Mouse (Mus musculus): Measurements from ENCODE around the gene Trf. TPM values are rescaled to one million over a fixed set of nuclear protein-coding genes. Genes with fewer than 3 reads are reported as not detected.
"Not testable (repeated sequence)": the region's sequence is repeated elsewhere in the genome, so short reads cannot be mapped to it uniquely, and the experiment has no call there.

Gene Trf
- polyA plus RNA-seq, 1 experiment from 2014 or later, result 88.4 TPM

GRCm38 (mm10) chr9:103163806-103164205 lies 66.4 kb downstream of the Trf start:
- H3K9me3 ChIP-seq (replicated peaks; ENCODE audit: control insufficient read depth, low read length), result no peaks in the 10 kb centered on the region
- no peak overlapping the region for H3K4me2 ChIP-seq
- ATAC-seq (replicated peaks; ENCODE audit: insufficient number of reproducible peaks, low FRiP score, low TSS enrichment), result no peak
- no peak overlapping the region for H3K9ac ChIP-seq (ENCODE audit: low read depth, low read length)
- no peaks in the 10 kb centered on the region for H3K27me3 ChIP-seq (ENCODE audit: control insufficient read depth, insufficient read depth, low read length)
- H3K36me3 ChIP-seq (ENCODE audit: control insufficient read depth, insufficient read depth, low read length), result no peaks in the 10 kb centered on the region
- no peak overlapping the region for H3K4me3 ChIP-seq (ENCODE audit: low read depth, low read length)
- H3K4me1 ChIP-seq (ENCODE audit: control insufficient read depth, insufficient read depth, low read length), result no peaks in the 10 kb centered on the region; the same call in 1 of the 2 replicates
- no peak overlapping the region for H3K27ac ChIP-seq (ENCODE audit: low read depth, low read length)
- 66% methylated on average over 15 of the region's 15 CpGs for WGBS (ENCODE audit: insufficient replicate concordance)

GRCm38 (mm10) chr9:103155158-103155557 lies 75.1 kb downstream of the Trf start:
- H3K9me3 ChIP-seq (replicated peaks; ENCODE audit: control insufficient read depth, low read length); H3K4me2 ChIP-seq; ATAC-seq (replicated peaks; ENCODE audit: insufficient number of reproducible peaks, low FRiP score, low TSS enrichment); H3K4me1 ChIP-seq (ENCODE audit: control insufficient read depth, insufficient read depth, low read length); H3K36me3 ChIP-seq (ENCODE audit: control insufficient read depth, insufficient read depth, low read length); H3K9ac ChIP-seq (ENCODE audit: low read depth, low read length); H3K27ac ChIP-seq (ENCODE audit: low read depth, low read length); H3K27me3 ChIP-seq (ENCODE audit: control insufficient read depth, insufficient read depth, low read length); H3K4me3 ChIP-seq (ENCODE audit: low read depth, low read length): not testable (repeated sequence)
- 85% methylated on average over 7 of the region's 7 CpGs for WGBS (ENCODE audit: insufficient replicate concordance)

- 79% methylated on average over 2 of the region's 2 CpGs for WGBS (ENCODE audit: insufficient replicate concordance)
- Histone ChIP-seq H3K36me3 (ENCODE audit: control insufficient read depth, insufficient read depth, low read length) (no peaks in the 10 kb centered on the region), H3K4me3 (ENCODE audit: low read depth, low read length) (no peak overlapping the region), H3K27me3 (ENCODE audit: control insufficient read depth, insufficient read depth, low read length) (no peaks in the 10 kb centered on the region), H3K4me1 (ENCODE audit: control insufficient read depth, insufficient read depth, low read length) (no peaks in the 10 kb centered on the region), H3K9me3 (replicated peaks; ENCODE audit: control insufficient read depth, low read length) (no peaks in the 10 kb centered on the region), H3K4me2 (no peak overlapping the region), H3K9ac (ENCODE audit: low read depth, low read length) (no peak overlapping the region), H3K27ac (ENCODE audit: low read depth, low read length) (no peak overlapping the region)
- no peak for ATAC-seq (replicated peaks; ENCODE audit: insufficient number of reproducible peaks, low FRiP score, low TSS enrichment)
Observed at GRCm38 (mm10) chr9:103154568-103154967, 75.7 kb downstream of the Trf start.

Other genes with a start within 250 kb of the Trf start
- 4.4 and 5.3 TPM in 2 replicates for gene Slco2a1, start 241.7 kb downstream of the Trf start, polyA plus RNA-seq (2014; fragmentation: Nextera tagmentation; extraction: Ambion mirVana)
- gene Rab6b, start 118.7 kb downstream of the Trf start, polyA plus RNA-seq (2014; fragmentation: Nextera tagmentation; extraction: Ambion mirVana), result 1.4 and 1.7 TPM in 2 replicates
- gene Srprb, start 28.3 kb downstream of the Trf start, polyA plus RNA-seq (2014; fragmentation: Nextera tagmentation; extraction: Ambion mirVana), result 47.3 and 50.6 TPM in 2 replicates
- gene Gm20425, start 137 bp downstream of the Trf start, polyA plus RNA-seq (2014; fragmentation: Nextera tagmentation; extraction: Ambion mirVana), result 0.44 and 2.0 TPM in 2 replicates
- 7.3 and 7.9 TPM in 2 replicates for gene 1300017J02Rik, start 74.6 kb upstream of the Trf start, polyA plus RNA-seq (2014; fragmentation: Nextera tagmentation; extraction: Ambion mirVana)
- 53.8 and 58.2 TPM in 2 replicates for gene Topbp1, start 74.8 kb upstream of the Trf start, polyA plus RNA-seq (2014; fragmentation: Nextera tagmentation; extraction: Ambion mirVana)
- gene Cdv3, start 135.4 kb upstream of the Trf start, polyA plus RNA-seq (2014; fragmentation: Nextera tagmentation; extraction: Ambion mirVana), result 76.8 and 109 TPM in 2 replicates
- 0.25 and 0.60 TPM in 2 replicates for gene Bfsp2, start 250.0 kb upstream of the Trf start, polyA plus RNA-seq (2014; fragmentation: Nextera tagmentation; extraction: Ambion mirVana)